Mouse (Mus musculus): ENCODE data around the gene Spock1. TPM values are rescaled to one million over a fixed set of nuclear protein-coding genes. Genes with fewer than 3 reads are reported as not detected.

Gene Spock1
- polyA plus RNA-seq, 1 experiment, result 0.03 TPM

DNA sequence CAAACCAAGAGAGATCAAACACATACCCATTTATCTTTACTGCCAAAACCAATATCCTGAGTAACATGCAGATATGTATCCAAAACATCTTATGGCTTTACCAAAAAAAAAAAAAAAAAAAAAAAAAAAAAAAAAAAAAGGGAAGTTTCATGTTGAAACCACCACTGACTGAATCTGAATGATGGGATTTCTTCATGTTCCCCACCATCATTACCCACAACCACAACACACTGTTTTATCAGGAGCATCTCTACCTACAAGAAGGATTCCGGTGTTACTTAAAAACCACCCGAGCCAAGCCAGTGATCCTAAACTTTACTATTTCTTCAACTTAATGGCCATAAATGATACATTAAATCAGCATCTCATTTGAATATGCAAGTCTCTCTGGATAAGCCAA lies 109.5 kb downstream of the Spock1 start:
- Histone ChIP-seq H3K36me3 (ENCODE audit: control insufficient read depth) (no peaks in the 10 kb centered on the region), H3K4me1 (ENCODE audit: control insufficient read depth) (peaks cover 5% of the 10 kb centered on the region; the same call in 1 of the 2 replicates), H3K27me3 (ENCODE audit: control insufficient read depth) (no peaks in the 10 kb centered on the region), H3K4me3 (replicated peaks) (no peak overlapping the region), H3K9me3 (ENCODE audit: control insufficient read depth, low read length) (no peaks in the 10 kb centered on the region)
- no peak for TF ChIP-seq GATA1 (IDR thresholded peaks at IDR 0.05; ENCODE audit: low read length)
- TF ChIP-seq TAL1 (IDR thresholded peaks at IDR 0.05; ENCODE audit: low read length), result no peak

DNA sequence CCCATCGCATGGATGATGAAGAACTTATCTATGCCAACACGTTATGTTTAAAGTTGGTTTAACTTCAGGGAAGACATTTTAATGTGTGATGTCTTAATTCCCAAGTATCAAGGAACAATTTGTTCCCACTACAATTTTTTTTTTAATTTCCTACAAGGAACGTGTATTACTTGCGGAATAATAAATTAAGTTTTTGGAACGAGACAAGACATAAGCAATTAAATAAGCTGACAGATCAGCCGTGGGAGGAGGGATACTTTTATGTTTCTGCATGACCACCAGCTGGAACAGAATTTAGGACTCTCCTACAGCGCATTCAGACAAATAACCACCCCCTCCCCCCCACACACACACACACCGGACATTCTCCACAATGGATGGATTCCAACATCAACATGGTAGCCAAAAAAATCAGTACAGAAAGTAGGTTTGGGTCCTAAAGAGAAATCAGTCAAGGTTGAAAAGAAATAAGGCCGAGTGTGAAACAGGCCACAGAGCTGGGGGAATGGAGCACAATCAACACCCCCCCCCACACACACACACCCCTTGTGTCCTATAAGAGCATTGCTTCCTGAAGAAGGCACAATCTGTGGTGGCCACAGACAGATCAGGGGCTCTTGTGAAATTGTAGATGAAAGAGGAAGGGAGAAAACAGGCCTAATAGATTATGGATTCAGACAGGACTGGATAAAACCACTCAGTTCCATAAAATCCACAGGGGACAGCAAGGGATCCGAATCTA lies 111.0 kb downstream of the Spock1 start:
- no peaks in the 10 kb centered on the region for H3K36me3 ChIP-seq (ENCODE audit: control insufficient read depth)
- no peaks in the 10 kb centered on the region for H3K9me3 ChIP-seq (ENCODE audit: control insufficient read depth, low read length)
- no peak overlapping the region for H3K4me3 ChIP-seq (replicated peaks)
- TF ChIP-seq GATA1 (IDR thresholded peaks at IDR 0.05; ENCODE audit: low read length) (no peak), TAL1 (IDR thresholded peaks at IDR 0.05; ENCODE audit: low read length) (no peak)
- H3K27me3 ChIP-seq (ENCODE audit: control insufficient read depth), result no peaks in the 10 kb centered on the region
- peaks cover 5% of the 10 kb centered on the region; the same call in 1 of the 2 replicates for H3K4me1 ChIP-seq (ENCODE audit: control insufficient read depth)

DNA sequence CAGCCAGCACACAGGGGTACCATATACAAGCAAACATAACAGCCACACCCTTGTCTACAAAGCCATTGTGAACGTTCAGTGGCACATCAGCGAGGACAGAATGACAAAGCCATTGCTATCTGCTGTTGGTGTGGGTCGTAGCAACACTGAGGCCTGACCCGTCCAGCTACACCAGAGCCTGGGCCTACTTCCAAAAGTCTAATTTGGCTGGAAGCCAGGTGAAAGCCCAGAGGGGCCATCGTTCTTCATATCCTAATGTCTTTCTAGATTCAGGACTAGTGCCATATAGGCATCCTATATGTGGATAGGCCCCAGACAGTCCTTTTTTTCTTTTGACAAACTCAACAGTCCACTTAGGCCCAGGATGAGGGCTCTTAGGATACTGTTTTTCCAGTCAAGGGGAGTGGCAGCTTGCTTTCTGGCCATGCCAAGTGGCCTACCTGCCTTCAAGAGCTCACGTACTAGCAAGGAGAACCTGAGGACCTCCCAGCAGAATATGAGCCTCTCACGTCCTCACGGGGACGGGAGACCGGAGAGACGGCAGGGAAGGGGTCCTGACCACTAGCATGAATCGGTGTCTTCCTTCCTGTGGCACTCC lies 114.4 kb downstream of the Spock1 start:
- no peak overlapping the region for H3K4me3 ChIP-seq (replicated peaks)
- no peaks in the 10 kb centered on the region for H3K36me3 ChIP-seq (ENCODE audit: control insufficient read depth)
- peaks cover 6% of the 10 kb centered on the region for H3K9me3 ChIP-seq (ENCODE audit: control insufficient read depth, low read length)

DNA sequence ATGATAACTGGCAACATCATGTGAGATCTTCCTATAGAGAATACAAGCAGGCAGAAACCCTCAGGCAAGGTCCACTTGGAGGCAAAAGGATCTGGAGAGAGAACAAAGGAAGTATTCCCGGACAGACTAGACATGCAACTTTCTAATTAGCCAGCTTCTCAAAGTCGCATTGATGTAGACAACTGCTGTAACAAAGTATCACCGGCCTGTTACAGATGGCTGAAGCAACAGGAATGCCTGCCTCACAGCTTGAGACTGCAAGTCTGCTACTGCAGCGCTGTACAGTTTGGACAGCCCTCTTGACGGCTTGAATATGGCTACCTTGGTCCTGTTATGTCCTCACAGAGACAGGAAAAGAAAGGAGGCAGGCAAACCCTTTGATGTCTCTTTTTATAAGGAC lies 118.3 kb downstream of the Spock1 start:
- no peaks in the 10 kb centered on the region for H3K4me1 ChIP-seq (ENCODE audit: control insufficient read depth)
- no peak overlapping the region for H3K4me3 ChIP-seq (replicated peaks)
- no peaks in the 10 kb centered on the region for H3K27me3 ChIP-seq (ENCODE audit: control insufficient read depth)
- peaks cover 27% of the 10 kb centered on the region for H3K9me3 ChIP-seq (ENCODE audit: control insufficient read depth, low read length)
- no peaks in the 10 kb centered on the region for H3K36me3 ChIP-seq (ENCODE audit: control insufficient read depth)
- no peak for TF ChIP-seq TAL1 (IDR thresholded peaks at IDR 0.05; ENCODE audit: low read length)
- no peak for TF ChIP-seq GATA1 (IDR thresholded peaks at IDR 0.05; ENCODE audit: low read length)

More for the DNA sequence above, 114.4 kb downstream of the Spock1 start:
- H3K4me1 ChIP-seq (ENCODE audit: control insufficient read depth), result peaks cover 5% of the 10 kb centered on the region; the same call in 1 of the 2 replicates
- no peak for TF ChIP-seq TAL1 (IDR thresholded peaks at IDR 0.05; ENCODE audit: low read length)
- TF ChIP-seq GATA1 (IDR thresholded peaks at IDR 0.05; ENCODE audit: low read length), result no peak
- no peaks in the 10 kb centered on the region for H3K27me3 ChIP-seq (ENCODE audit: control insufficient read depth)

DNA sequence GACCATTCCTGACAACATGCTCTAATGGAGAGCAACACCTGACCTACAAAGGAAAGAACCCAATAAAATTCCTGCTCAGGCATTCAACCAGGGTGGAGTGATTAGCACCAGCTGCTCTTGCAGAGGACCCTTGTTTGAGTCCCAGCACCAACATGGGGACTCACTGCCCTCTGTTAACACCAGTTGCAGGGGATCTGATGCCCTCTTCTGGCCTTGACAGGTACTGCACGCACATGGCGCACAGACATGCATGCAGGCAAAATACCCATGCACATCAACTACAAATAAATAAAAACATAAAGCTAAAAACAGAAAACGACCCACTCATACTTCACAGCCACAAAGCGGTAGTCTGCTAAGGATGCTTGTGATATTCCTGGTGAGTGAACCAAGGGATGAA lies 119.8 kb downstream of the Spock1 start:
- TF ChIP-seq TAL1 (IDR thresholded peaks at IDR 0.05; ENCODE audit: low read length), result no peak
- TF ChIP-seq GATA1 (IDR thresholded peaks at IDR 0.05; ENCODE audit: low read length), result no peak
- peaks cover 30% of the 10 kb centered on the region for H3K9me3 ChIP-seq (ENCODE audit: control insufficient read depth, low read length)
- H3K4me1 ChIP-seq (ENCODE audit: control insufficient read depth), result no peaks in the 10 kb centered on the region
- H3K27me3 ChIP-seq (ENCODE audit: control insufficient read depth), result no peaks in the 10 kb centered on the region
- no peak overlapping the region for H3K4me3 ChIP-seq (replicated peaks)
- H3K36me3 ChIP-seq (ENCODE audit: control insufficient read depth), result no peaks in the 10 kb centered on the region

DNA sequence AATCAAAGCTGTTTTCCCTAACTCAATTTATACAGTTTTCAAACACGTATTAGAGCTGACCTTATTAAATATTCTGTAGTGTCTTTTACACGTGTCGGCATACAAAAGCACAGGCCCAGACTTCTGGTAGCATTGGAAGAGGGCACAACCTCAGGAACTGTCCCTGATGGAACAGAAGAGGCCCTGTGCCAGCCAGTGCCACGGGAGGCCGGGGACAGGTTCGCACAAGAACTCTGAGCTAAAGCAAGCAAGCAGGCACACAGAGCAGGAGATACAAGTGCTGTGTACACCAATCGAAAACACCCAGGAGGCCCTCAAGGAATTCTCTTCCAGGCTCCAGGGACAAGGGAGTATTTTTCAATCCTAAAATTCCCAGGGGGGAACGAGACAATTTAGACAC lies 121.9 kb downstream of the Spock1 start:
- H3K4me1 ChIP-seq (ENCODE audit: control insufficient read depth), result no peaks in the 10 kb centered on the region
- TF ChIP-seq TAL1 (IDR thresholded peaks at IDR 0.05; ENCODE audit: low read length) (no peak), GATA1 (IDR thresholded peaks at IDR 0.05; ENCODE audit: low read length) (no peak)
- no peak overlapping the region for H3K4me3 ChIP-seq (replicated peaks)
- H3K36me3 ChIP-seq (ENCODE audit: control insufficient read depth), result no peaks in the 10 kb centered on the region
- H3K27me3 ChIP-seq (ENCODE audit: control insufficient read depth), result no peaks in the 10 kb centered on the region
- H3K9me3 ChIP-seq (ENCODE audit: control insufficient read depth, low read length), result peaks cover 43% of the 10 kb centered on the region

DNA sequence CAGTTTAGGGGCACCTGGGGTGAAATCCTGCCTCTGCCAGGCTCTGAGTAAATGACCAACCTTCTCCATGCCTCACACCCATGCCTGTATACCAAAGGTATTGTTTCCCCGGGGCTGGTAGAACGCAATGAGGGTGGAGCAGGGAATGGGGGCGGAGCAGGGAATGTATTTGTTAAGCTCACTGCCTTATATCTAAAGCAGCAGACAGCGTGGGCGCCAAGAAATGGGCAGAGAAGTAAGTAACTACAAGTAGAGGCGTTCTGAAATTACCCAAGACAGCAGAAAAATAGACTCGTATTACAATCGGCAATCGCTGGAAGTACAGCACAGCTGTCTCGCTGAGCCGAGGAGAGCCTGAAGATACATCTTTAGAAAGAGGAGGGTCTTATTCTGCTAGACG lies 125.2 kb downstream of the Spock1 start:
- TF ChIP-seq GATA1 (IDR thresholded peaks at IDR 0.05; ENCODE audit: low read length) (no peak), TAL1 (IDR thresholded peaks at IDR 0.05; ENCODE audit: low read length) (no peak)

DNA sequence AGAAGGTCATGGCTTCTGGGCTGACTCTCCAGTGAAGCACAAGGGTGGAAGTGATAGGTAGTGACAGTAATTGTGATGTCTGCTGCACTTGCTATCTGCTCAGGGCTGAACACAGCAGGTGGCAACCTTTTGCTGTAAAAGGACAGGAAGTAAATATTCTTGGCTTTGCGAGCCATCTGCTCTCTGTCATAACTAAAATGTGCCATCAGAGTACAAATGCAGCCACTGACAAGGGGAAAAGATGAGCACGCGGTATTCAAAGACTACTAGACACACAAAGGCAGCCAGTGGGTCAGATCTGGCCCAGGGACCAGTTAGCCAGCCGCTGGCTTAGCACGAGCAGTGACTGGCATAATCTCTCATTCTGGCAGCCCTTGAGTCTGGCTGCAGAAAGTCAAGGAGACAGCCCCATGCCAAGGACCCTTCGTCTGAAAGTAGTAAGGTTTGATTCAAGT lies 126.0 kb downstream of the Spock1 start:
- no peaks in the 10 kb centered on the region for H3K36me3 ChIP-seq (ENCODE audit: control insufficient read depth)
- peaks cover 41% of the 10 kb centered on the region for H3K9me3 ChIP-seq (ENCODE audit: control insufficient read depth, low read length)
- no peak overlapping the region for H3K4me3 ChIP-seq (replicated peaks)
- no peaks in the 10 kb centered on the region for H3K4me1 ChIP-seq (ENCODE audit: control insufficient read depth)
- H3K27me3 ChIP-seq (ENCODE audit: control insufficient read depth), result no peaks in the 10 kb centered on the region
- TF ChIP-seq GATA1 (IDR thresholded peaks at IDR 0.05; ENCODE audit: low read length), result no peak
- no peak for TF ChIP-seq TAL1 (IDR thresholded peaks at IDR 0.05; ENCODE audit: low read length)

More for the DNA sequence above, 125.2 kb downstream of the Spock1 start:
- no peaks in the 10 kb centered on the region for H3K36me3 ChIP-seq (ENCODE audit: control insufficient read depth)
- H3K27me3 ChIP-seq (ENCODE audit: control insufficient read depth), result no peaks in the 10 kb centered on the region
- no peaks in the 10 kb centered on the region for H3K4me1 ChIP-seq (ENCODE audit: control insufficient read depth)
- no peak overlapping the region for H3K4me3 ChIP-seq (replicated peaks)
- H3K9me3 ChIP-seq (ENCODE audit: control insufficient read depth, low read length), result peaks cover 46% of the 10 kb centered on the region

DNA sequence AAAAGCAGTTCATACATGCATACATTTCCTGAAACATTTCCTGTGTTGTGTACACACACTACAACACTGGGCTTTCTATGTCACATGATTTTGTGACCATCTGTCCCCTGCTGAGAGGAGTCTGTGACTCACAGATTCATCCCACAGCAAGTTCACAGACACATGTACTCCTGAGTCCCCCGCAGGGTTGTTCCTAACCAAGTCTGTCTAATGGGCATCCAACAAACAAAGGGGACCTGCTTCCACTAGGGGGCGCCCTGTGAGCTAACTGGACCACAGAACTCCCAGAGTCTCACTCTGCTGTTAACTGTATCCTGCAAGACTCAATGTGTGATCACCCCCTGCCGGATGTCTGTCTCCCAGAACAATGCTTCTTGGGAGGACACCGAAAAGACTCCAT lies 129.0 kb downstream of the Spock1 start:
- no peaks in the 10 kb centered on the region for H3K4me1 ChIP-seq (ENCODE audit: control insufficient read depth)
- no peaks in the 10 kb centered on the region for H3K27me3 ChIP-seq (ENCODE audit: control insufficient read depth)
- TF ChIP-seq TAL1 (IDR thresholded peaks at IDR 0.05; ENCODE audit: low read length) (no peak), GATA1 (IDR thresholded peaks at IDR 0.05; ENCODE audit: low read length) (no peak)
- H3K9me3 ChIP-seq (ENCODE audit: control insufficient read depth, low read length), result peaks cover 43% of the 10 kb centered on the region
- H3K36me3 ChIP-seq (ENCODE audit: control insufficient read depth), result no peaks in the 10 kb centered on the region
- H3K4me3 ChIP-seq (replicated peaks), result no peak overlapping the region

Data from erythroblast, embryonic 14.5 days (primary cell).